Mouse (Mus musculus): Measurements from ENCODE around the gene Fermt2.

DNA sequence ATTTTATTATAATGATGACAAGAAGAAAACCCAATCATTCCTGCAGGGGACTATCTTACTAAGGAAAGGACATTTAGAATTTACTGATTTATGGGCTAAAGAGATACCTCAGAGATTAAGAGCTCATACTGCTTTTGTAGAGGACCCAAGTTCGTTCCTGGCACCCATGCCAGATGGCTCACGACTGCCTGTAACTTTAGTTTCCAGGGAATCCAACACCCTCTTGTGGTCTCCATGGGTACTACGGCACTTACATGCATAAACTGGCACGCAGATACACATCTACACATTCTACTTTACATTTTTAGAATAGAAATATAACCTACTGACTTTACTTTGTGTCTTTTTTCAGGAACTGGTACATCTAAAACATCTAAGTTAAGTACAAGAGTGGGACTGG, 37.2 kb downstream of the Fermt2 start:
- TF ChIP-seq CTCF (IDR thresholded peaks at IDR 0.05; ENCODE audit: borderline replicate concordance, control insufficient read depth, extremely low read depth, insufficient read depth, low read length, poor library complexity) (no peak), POLR2A (IDR thresholded peaks at IDR 0.05; ENCODE audit: control insufficient read depth, extremely low read depth, insufficient read depth, low read length, poor library complexity) (no peak)

Data from thymus, adult 2 months (tissue).